Mouse (Mus musculus): ENCODE data around the gene Olfr1191-ps1.
"Not testable (repeated sequence)": the region's sequence is repeated elsewhere in the genome, so short reads cannot be mapped to it uniquely, and the experiment has no call there.

Olfr1191-ps1 gene

GRCm38 (mm10) chr2:88640242-88640641 is at the start of gene Olfr1191-ps1:
Olfr1191-ps1 (plus strand) TSS chr2:88640542.
- not testable (repeated sequence) for DNase-seq

- DNase-seq: no peak
Observed at GRCm38 (mm10) chr2:88648209-88648608, 7.9 kb downstream of the Olfr1191-ps1 start, which contains the start of gene Olfr1192-ps1. Olfr1192-ps1 (plus strand) TSS chr2:88648509.

GRCm38 (mm10) chr2:88675328-88675727 is 35.0 kb downstream of the Olfr1191-ps1 start, which contains the start of gene Olfr1193:
Olfr1193 (plus strand) TSS chr2:88675628.
- not testable (repeated sequence) for DNase-seq

GRCm38 (mm10) chr2:88689087-88689486 is 48.7 kb downstream of the Olfr1191-ps1 start, which contains the start of gene Olfr1195:
Olfr1195 (minus strand) TSS chr2:88689187.
- no peak for DNase-seq

Measured in kidney, postnatal 25 days (tissue).